Mouse (Mus musculus): Measurements from ENCODE around the gene Msto1. TPM values are rescaled to one million over a fixed set of nuclear protein-coding genes. Genes with fewer than 3 reads are reported as not detected.
"Not testable (repeated sequence)": the region's sequence is repeated elsewhere in the genome, so short reads cannot be mapped to it uniquely, and the experiment has no call there.

The Msto1 gene
- polyA plus RNA-seq, 1 experiment from 2014 or later = 39.4 TPM

DNA sequence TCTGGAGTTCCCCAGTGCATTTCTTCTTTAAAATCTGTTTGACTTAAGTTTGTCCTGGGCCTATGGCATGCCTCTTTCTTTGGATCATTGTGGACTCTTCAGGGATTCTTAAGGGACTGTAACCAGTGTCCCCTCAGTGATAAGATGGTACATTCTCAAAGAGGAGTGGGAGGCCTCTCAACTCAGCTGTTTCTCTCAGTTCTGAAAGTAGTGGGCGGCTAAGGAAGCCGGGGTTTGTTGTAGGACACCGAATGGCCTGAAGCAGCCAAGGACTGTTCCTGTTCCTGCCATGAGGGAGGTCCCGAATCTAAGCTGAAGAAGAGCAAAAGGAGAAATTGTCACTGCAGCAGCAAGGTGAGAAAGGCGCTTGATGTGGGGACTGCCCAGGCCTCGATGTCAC, 8.6 kb downstream of the Msto1 start:
- DNase-seq (ENCODE audit: low spot score) = no peak

GRCm38 (mm10) chr3:88904803-88905202, 9.0 kb downstream of the Msto1 start:
- DNase-seq (ENCODE audit: low spot score) = no peak

DNA sequence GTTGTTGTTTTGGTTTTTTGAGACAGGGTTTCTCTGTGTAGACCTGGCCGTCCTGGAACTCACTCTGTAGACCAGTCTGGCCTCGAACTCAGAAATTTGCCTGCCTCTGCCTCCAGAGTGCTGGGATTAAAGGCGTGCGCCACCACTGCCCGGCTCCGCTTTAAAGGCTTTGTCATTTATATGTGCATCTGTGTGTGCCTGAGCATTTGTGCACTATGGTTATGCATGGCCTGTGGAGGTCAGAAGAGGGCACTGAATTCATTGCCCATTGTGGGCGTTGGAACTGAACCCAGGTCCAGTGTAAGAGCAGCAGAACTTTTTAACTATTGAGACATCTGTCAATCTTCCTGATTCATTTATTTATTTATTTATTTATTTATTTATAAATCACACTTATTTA, 20.8 kb downstream of the Msto1 start:
- not testable (repeated sequence) for DNase-seq (ENCODE audit: low spot score)

DNA sequence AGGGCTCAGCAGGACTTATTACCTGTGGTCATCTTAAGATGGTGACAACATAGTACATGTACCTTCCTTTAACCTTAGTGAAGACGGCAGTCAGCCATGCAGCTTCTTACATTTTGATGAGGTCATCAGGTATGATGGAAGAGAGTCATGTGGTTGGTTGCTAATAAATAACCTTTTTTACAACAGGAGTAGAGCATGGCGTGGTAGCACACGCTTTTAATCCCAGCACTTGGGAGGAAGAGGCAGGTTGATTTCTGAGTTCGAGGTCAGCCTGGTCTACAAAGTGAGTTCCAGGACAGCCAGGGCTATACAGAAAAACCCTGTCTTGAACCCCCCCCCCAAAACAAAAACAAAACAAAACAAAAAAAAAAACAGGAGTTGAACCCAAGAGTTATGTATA, 31.3 kb downstream of the Msto1 start:
- DNase-seq (ENCODE audit: low spot score) = not testable (repeated sequence)

DNA sequence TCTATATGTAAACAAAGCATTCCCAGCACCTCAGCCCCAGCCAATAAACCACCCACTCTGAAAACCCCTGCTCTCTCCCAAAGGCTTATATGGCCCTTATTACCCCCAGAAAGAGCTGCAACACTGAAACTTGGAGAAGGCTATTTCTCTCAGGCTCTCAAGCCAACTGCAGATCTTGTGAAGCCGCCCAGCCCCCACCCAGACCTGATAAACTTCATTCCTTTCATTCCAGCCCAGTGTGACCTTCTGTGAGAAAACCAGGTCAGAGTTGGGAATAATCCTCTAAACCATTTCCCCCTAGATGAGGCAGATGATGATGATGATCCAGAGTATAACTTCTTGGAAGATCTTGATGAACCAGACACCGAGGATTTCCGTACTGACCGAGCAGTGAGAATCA, 45.4 kb downstream of the Msto1 start:
- DNase-seq (ENCODE audit: low spot score) = not testable (repeated sequence)

GRCm38 (mm10) chr3:88867177-88867576, 46.6 kb downstream of the Msto1 start:
- DNase-seq (ENCODE audit: low spot score) = not testable (repeated sequence)

DNA sequence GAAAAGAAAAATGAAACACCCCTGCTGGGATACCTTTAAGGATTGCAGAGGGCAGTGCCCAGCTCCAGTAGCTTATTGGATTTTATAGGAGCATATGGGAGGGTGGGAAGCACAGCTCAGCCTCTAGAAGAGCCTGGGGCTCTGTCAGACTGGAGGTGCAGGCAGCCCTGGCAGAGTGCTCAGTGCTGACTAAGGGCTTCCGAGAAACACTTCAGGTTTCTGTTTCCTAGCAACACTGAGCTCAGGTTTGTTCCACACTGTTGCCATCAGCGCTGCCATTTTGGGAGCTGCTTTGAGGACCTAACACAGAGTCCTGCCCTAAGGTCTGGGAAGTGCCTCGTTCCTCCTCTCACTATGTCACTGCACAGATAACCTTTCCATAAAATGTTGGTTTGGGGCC, 47.1 kb downstream of the Msto1 start:
- not testable (repeated sequence) for DNase-seq (ENCODE audit: low spot score)

- DNase-seq (ENCODE audit: low spot score) = no peak
These were observed 51.7 kb downstream of the Msto1 start for GRCm38 (mm10) chr3:88862129-88862528.

DNA sequence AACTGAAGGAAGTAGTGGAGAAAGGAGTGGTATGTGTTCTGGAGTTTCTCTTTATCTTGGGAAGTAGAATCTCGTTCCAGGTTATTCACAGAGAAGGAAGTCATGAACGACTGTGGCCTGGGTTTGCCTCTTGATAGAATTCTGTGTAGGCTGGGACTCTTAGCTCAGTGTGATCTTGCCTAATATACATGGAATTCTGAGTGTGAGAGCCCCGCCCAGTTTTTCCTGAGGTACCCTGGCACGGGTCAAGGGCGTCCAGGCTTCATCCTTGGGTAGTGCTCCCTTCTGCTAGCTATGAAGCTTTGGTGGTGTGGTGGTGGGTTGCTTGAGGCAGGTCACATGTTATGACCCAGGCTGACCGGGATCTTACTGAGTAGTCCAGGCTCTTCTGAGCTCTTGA, 58.0 kb downstream of the Msto1 start:
- no peak for DNase-seq (ENCODE audit: low spot score)

Other genes starting within 250 kb of the Msto1 start
- gene Khdc4, start 228.2 kb downstream of the Msto1 start, polyA plus RNA-seq (2015; fragmentation: Nextera tagmentation; extraction: Ambion mirVana) = 69.4 and 75.2 TPM in 2 replicates
- 55.5 and 55.6 TPM in 2 replicates for gene Rit1, start 197.2 kb downstream of the Msto1 start, polyA plus RNA-seq (2015; fragmentation: Nextera tagmentation; extraction: Ambion mirVana)
- gene Syt11, start 138.8 kb downstream of the Msto1 start, polyA plus RNA-seq (2015; fragmentation: Nextera tagmentation; extraction: Ambion mirVana) = 1.7 TPM in 2 replicates
- gene Gon4l, start 78.8 kb downstream of the Msto1 start, polyA plus RNA-seq (2015; fragmentation: Nextera tagmentation; extraction: Ambion mirVana) = 6.4 and 7.2 TPM in 2 replicates
- 11.8 and 17.2 TPM in 2 replicates for gene Ash1l, start 36.6 kb upstream of the Msto1 start, polyA plus RNA-seq (2015; fragmentation: Nextera tagmentation; extraction: Ambion mirVana)
- gene Dap3, start 37.2 kb upstream of the Msto1 start, polyA plus RNA-seq (2015; fragmentation: Nextera tagmentation; extraction: Ambion mirVana) = 242 and 244 TPM in 2 replicates
- 12.1 and 13.4 TPM in 2 replicates for gene Rusc1, start 179.3 kb upstream of the Msto1 start, polyA plus RNA-seq (2015; fragmentation: Nextera tagmentation; extraction: Ambion mirVana)
- not detected in 2 replicates for gene Gm43738, start 187.1 kb upstream of the Msto1 start, polyA plus RNA-seq (2015; fragmentation: Nextera tagmentation; extraction: Ambion mirVana)
- gene Fdps, start 188.0 kb upstream of the Msto1 start, polyA plus RNA-seq (2015; fragmentation: Nextera tagmentation; extraction: Ambion mirVana) = 180 and 193 TPM in 2 replicates
- not detected in 2 replicates for gene Pklr, start 222.1 kb upstream of the Msto1 start, polyA plus RNA-seq (2015; fragmentation: Nextera tagmentation; extraction: Ambion mirVana)
- 1.4 and 1.9 TPM in 2 replicates for gene Hcn3, start 246.2 kb upstream of the Msto1 start, polyA plus RNA-seq (2015; fragmentation: Nextera tagmentation; extraction: Ambion mirVana)

Measured in thymus, postnatal 0 days (tissue).